Comparison of ENCODE assay signal across 10 mouse cellular contexts in the genomic region with DNA sequence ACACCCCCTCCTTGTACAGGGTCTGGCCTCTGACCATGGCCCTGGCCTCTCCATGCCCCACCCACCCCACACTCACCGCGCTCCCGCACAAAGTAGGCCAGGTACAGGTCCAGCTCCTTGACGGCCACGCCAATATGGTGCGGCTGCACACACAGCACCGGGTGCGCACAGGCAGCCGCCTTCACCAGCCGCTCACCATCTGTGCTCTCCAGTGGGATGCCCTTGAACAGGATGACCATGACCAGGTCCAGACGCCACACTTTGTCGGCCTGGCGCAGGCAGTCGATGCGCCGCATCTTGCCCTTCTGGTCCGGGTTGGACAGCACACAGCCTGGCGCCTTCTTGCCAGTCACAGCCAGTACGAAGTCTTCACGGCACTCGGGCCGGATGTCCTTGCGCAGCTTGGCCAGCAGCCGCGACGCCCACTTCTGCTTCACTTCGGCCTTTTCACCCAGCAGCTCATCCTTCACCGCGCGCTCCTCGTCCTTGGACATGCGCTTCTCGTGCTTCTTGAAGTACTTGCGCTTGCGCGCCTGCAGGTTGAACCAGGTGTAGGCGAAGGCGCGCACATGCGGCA. TPM values are rescaled to one million over a fixed set of nuclear protein-coding genes. Genes with fewer than 3 reads are reported as not detected.
A peak's percentile ranks its signal among the peaks of the same experiment; 100 is the strongest.
DNase-seq lines count a peak whose midpoint lies in the region; ATAC-seq and TF ChIP-seq lines count a peak whose summit lies in the region.
"Had no signal": no experiment of that assay in that cellular context is flagged by ENCODE, and none has a peak within 500 bp of the region (broad histone marks: within the 10 kb centered on the region; RNA-seq: fewer than 3 reads in every experiment).

No protein-coding gene starts in this region.

- H3K27ac ChIP-seq in kidney, adult 2 months (ENCODE audit: insufficient read depth, low read depth, low read length) = no peak overlapping the region
- H3K27ac ChIP-seq: embryonic facial prominence, embryonic 13.5 days had no signal

- no peak for ATAC-seq in megakaryocyte-erythroid progenitor cell, adult 5-6 weeks (replicated peaks; ENCODE audit: low FRiP score, low TSS enrichment, poor library complexity, severe bottlenecking)

- H3K4me1 ChIP-seq in kidney, adult 2 months (ENCODE audit: control insufficient read depth, insufficient read depth, low read length) = peaks cover 56% of the 10 kb centered on the region
- H3K4me1 ChIP-seq in E14TG2a.4 (replicated peaks; ENCODE audit: low read depth, low read length) = peaks cover 82% of the 10 kb centered on the region

- H3K27me3 ChIP-seq in kidney, adult 2 months (replicated peaks; ENCODE audit: control insufficient read depth, insufficient read depth, low read length) = no peaks in the 10 kb centered on the region
- H3K27me3 ChIP-seq in E14TG2a.4 (ENCODE audit: insufficient read depth, low read length) = peaks cover 51% of the 10 kb centered on the region

- H3K4me3 ChIP-seq in kidney, adult 2 months (ENCODE audit: insufficient read depth, low read depth, low read length) = no peak overlapping the region
- H3K4me3 ChIP-seq in E14TG2a.4 (replicated peaks; ENCODE audit: low read length) = peak overlapping the region; percentile 63
- H3K4me3 ChIP-seq: embryonic facial prominence, embryonic 13.5 days had no signal

- peak; percentile 20 for DNase-seq in kidney, adult 9 months
- DNase-seq in kidney, adult 2 months = no peak
- DNase-seq in adrenal gland, postnatal 36 days = peak; percentile 77 to 81
- DNase-seq in heart, postnatal 14 days = peak; percentile 12
- no peak for DNase-seq in c-Kit-positive CD71-positive TER-119-positive erythroid progenitor cells, embryonic 14.5 days (ENCODE audit: low spot score)
- no peak for DNase-seq in adipocyte (ENCODE audit: low spot score)

- WGBS in kidney, adult 2 months = 87% methylated on average over 40 of the region's 40 CpGs

- no peaks in the 10 kb centered on the region for H3K9me3 ChIP-seq in E14TG2a.4 (ENCODE audit: low read length)
- H3K9me3 ChIP-seq: embryonic facial prominence, embryonic 13.5 days had no signal

- intact Hi-C loops in heart, postnatal 14 days (cut with DNase I) = no loop called here

- TF ChIP-seq CTCF in kidney, adult 2 months (conservative IDR thresholded peaks at IDR 0.05; ENCODE audit: insufficient read depth, insufficient read length, low read depth, low read length) = no peak
- no peak for TF ChIP-seq CTCF in E14TG2a.4 (conservative IDR thresholded peaks at IDR 0.05; ENCODE audit: low read length)

- no peak for TF ChIP-seq POLR2A in kidney, adult 2 months (IDR thresholded peaks at IDR 0.05; ENCODE audit: low read depth, low read length)

- H3K36me3 ChIP-seq in kidney, adult 2 months (ENCODE audit: control insufficient read depth, insufficient read depth, low read length) = no peaks in the 10 kb centered on the region
- H3K36me3 ChIP-seq in E14TG2a.4 (ENCODE audit: insufficient read depth, low read length) = no peaks in the 10 kb centered on the region

RNA-seq across cellular contexts. Expression of gene Smim24, which starts 27.4 kb away (rescaled TPM):
- polyA plus RNA-seq in kidney, adult 2 months (2012; rRNA removed) = 693 and 694 TPM in 2 replicates
- total RNA-seq in adrenal gland, postnatal 36 days (2021) = 1 to 10 TPM; 1.2 to 1.6 TPM
- 1 to 10 TPM; 1.9 to 2.0 TPM for total RNA-seq in heart, postnatal 14 days (2021)
- total RNA-seq in megakaryocyte-erythroid progenitor cell, adult 5-6 weeks (2014; fragmentation: Nextera tagmentation) = 7.7 and 12.8 TPM in 2 replicates
- total RNA-seq in megakaryocyte-erythroid progenitor cell, adult 5-6 weeks (2017) = 7.4 and 7.5 TPM in 2 replicates

RNA-seq across cellular contexts. Expression of gene Gm48552, which starts 31.5 kb away (rescaled TPM):
- polyA plus RNA-seq in kidney, adult 2 months (2012; rRNA removed) = 1.0 and 2.8 TPM in 2 replicates
- total RNA-seq in adrenal gland, postnatal 36 days (2021) = 1 to 10 TPM in 1 of 2 experiments, not detected in 1; 1.5 TPM
- total RNA-seq in heart, postnatal 14 days (2021) = under 1 TPM; 0.65 to 0.83 TPM
- total RNA-seq in megakaryocyte-erythroid progenitor cell, adult 5-6 weeks (2014; fragmentation: Nextera tagmentation) = 4.0 TPM in 1 of 2 replicates, not detected in the other
- not detected in 2 replicates for total RNA-seq in megakaryocyte-erythroid progenitor cell, adult 5-6 weeks (2017)
- total RNA-seq: hematopoietic stem cell, adult 5-6 weeks had no signal

RNA-seq across cellular contexts. Expression of gene Nfic, which starts 35.2 kb away (rescaled TPM):
- 64.7 and 82.5 TPM in 2 replicates for polyA plus RNA-seq in kidney, adult 2 months (2012; rRNA removed)
- total RNA-seq in adrenal gland, postnatal 36 days (2021) = 100 to 1,000 TPM in 1 of 2 experiments, 10 to 100 TPM in 1; 93.2 to 114 TPM
- 100 to 1,000 TPM; 133 TPM for total RNA-seq in heart, postnatal 14 days (2021)
- 10.6 and 15.9 TPM in 2 replicates for total RNA-seq in megakaryocyte-erythroid progenitor cell, adult 5-6 weeks (2014; fragmentation: Nextera tagmentation)
- total RNA-seq in megakaryocyte-erythroid progenitor cell, adult 5-6 weeks (2017) = 3.0 and 3.4 TPM in 2 replicates

RNA-seq across cellular contexts. Expression of gene Gm48551, which starts 36.0 kb away (rescaled TPM):
- polyA plus RNA-seq in kidney, adult 2 months (2012; rRNA removed) = 2.1 and 2.3 TPM in 2 replicates
- 1 to 10 TPM; 1.1 to 1.7 TPM for total RNA-seq in adrenal gland, postnatal 36 days (2021)
- total RNA-seq in heart, postnatal 14 days (2021) = under 1 TPM; 0.51 to 0.84 TPM
- 1.2 and 6.3 TPM in 2 replicates for total RNA-seq in megakaryocyte-erythroid progenitor cell, adult 5-6 weeks (2014; fragmentation: Nextera tagmentation)
- 0.11 and 2.6 TPM in 2 replicates for total RNA-seq in megakaryocyte-erythroid progenitor cell, adult 5-6 weeks (2017)

RNA-seq across cellular contexts. Expression of gene Dohh, which starts 36.1 kb away (rescaled TPM):
- polyA plus RNA-seq in kidney, adult 2 months (2012; rRNA removed) = 60.6 and 79.8 TPM in 2 replicates
- total RNA-seq in adrenal gland, postnatal 36 days (2021) = 10 to 100 TPM; 48.9 to 54.0 TPM
- 10 to 100 TPM; 47.6 to 55.3 TPM for total RNA-seq in heart, postnatal 14 days (2021)
- total RNA-seq in megakaryocyte-erythroid progenitor cell, adult 5-6 weeks (2014; fragmentation: Nextera tagmentation) = 12.3 and 31.4 TPM in 2 replicates
- 31.2 and 37.8 TPM in 2 replicates for total RNA-seq in megakaryocyte-erythroid progenitor cell, adult 5-6 weeks (2017)

Comparison
In these comparisons a context has a peak if more than half of its experiments do, and no peak if none do; other contexts are left out.
1. DNase-seq: peak in kidney, adult 9 months (single experiment), adrenal gland, postnatal 36 days (2 of 2) and heart, postnatal 14 days (2 of 2); none in kidney, adult 2 months (single experiment), c-Kit-positive CD71-positive TER-119-positive erythroid progenitor cells, embryonic 14.5 days (single experiment) and adipocyte (single experiment).
2. RNA of gene Nfic, which starts 35.2 kb away (total RNA-seq): 133 TPM in heart, postnatal 14 days and 93.2 to 114 TPM in adrenal gland, postnatal 36 days; 3.0 to 15.9 TPM in megakaryocyte-erythroid progenitor cell, adult 5-6 weeks; every median in the first group is over 4 times any median in the second.